Mouse (Mus musculus) testis, adult 2 months (tissue): ENCODE data around the gene Cpa4.

ENCODE experiments used
- CTCF ChIP-seq: fragments of 200-500 bp; IDR thresholded peaks from 2 replicates; pipeline ENCODE4 v1.5.1; 2012; ENCODE audit warnings: low read depth, mild to moderate bottlenecking, inconsistent platforms, low read length, moderate library complexity; ENCODE audit not compliant: control insufficient read depth, insufficient read depth, insufficient replicate concordance
- POLR2A ChIP-seq: fragments of 200-500 bp; IDR thresholded peaks from 2 replicates; pipeline ENCODE4 v1.6.1; 2012; ENCODE audit warnings: low read depth, mild to moderate bottlenecking, inconsistent platforms, low read length, moderate library complexity; ENCODE audit not compliant: control insufficient read depth

- TF ChIP-seq CTCF (peak; percentile 48; the same call in 1 of the 2 replicates), POLR2A (no peak)
These were observed 32.8 kb upstream of the Cpa4 start for GRCm38 (mm10) chr6:30535340-30535739.
